Mouse (Mus musculus) midbrain, postnatal 0 days (tissue): ENCODE results near the gene Irf1. TPM values are rescaled to one million over a fixed set of nuclear protein-coding genes. Genes with fewer than 3 reads are reported as not detected.

Experiments
- ATAC-seq: fragments of 200-750 bp; cut with Nextera tagmentation; 2 replicates; pipeline ENCODE4 v1.8.0; 2017; ENCODE audit warnings: moderate number of reproducible peaks, mild to moderate bottlenecking, moderate TSS enrichment, moderate library complexity; ENCODE audit not compliant: low FRiP score
- DNase-seq: peaks from one replicate; pipeline ENCODE4 v3.0.0-alpha.2; 2015; ENCODE audit warnings: low spot score
- H3K27ac ChIP-seq: fragments of 300-500 bp; sonication (generic); 2 replicates; pipeline ENCODE4 v1.5.1; 2014; ENCODE audit warnings: low read depth, mild to moderate bottlenecking, low read length, mixed read lengths
- H3K27me3 ChIP-seq: fragments of 300-500 bp; sonication (generic); 2 replicates; pipeline ENCODE4 v1.6.1; 2014; ENCODE audit warnings: low read length, control low read depth, mixed read lengths; ENCODE audit not compliant: insufficient read depth
- H3K36me3 ChIP-seq: fragments of 300-500 bp; sonication (generic); 2 replicates; pipeline ENCODE4 v1.6.1; 2014; ENCODE audit warnings: low read length, control low read depth, mixed read lengths; ENCODE audit not compliant: insufficient read depth
- H3K4me1 ChIP-seq: fragments of 300-500 bp; sonication (generic); 2 replicates; pipeline ENCODE4 v1.6.1; 2014; ENCODE audit warnings: mild to moderate bottlenecking, control low read depth, antibody characterized with exemption, low read length, mixed read lengths; ENCODE audit not compliant: insufficient read depth
- H3K4me2 ChIP-seq: fragments of 300-500 bp; sonication (generic); 2 replicates; pipeline ENCODE4 v1.6.1; 2014; ENCODE audit warnings: low read depth, mild to moderate bottlenecking, low read length, mixed read lengths; ENCODE audit not compliant: poor library complexity, severe bottlenecking
- H3K4me3 ChIP-seq: fragments of 300-500 bp; sonication (generic); 2 replicates; pipeline ENCODE4 v1.5.1; 2014; ENCODE audit warnings: low read depth, mild to moderate bottlenecking, low read length, moderate library complexity
- H3K9ac ChIP-seq: fragments of 300-500 bp; sonication (generic); replicated peaks from 2 replicates; pipeline ENCODE4 v1.6.1; 2014; ENCODE audit warnings: mild to moderate bottlenecking, low read length, moderate library complexity, mixed read lengths; ENCODE audit not compliant: poor library complexity, severe bottlenecking
- H3K9me3 ChIP-seq: fragments of 300-500 bp; sonication (generic); 2 replicates; pipeline ENCODE4 v1.6.1; 2016; ENCODE audit warnings: low read length, control low read depth
- CTCF ChIP-seq: IDR thresholded peaks from 2 replicates; pipeline ENCODE4 v1.5.1; 2016; ENCODE audit warnings: antibody characterized with exemption, mild to moderate bottlenecking
- WGBS: fragments of 180-500 bp; shearing (Covaris S2); extraction: QIAGEN DNeasy Blood & Tissue Kit; methylation state at CpG from one replicate; pipeline ENCODE4 v1.1.7; 2014; 5-methylcytosine and 5-hydroxymethylcytosine counted together
- polyA plus RNA-seq: library from polyadenylated mRNA; unstranded; fragments of >200 nt; fragmentation: Nextera tagmentation; extraction: Ambion mirVana; gene quantifications from 2 replicates; pipeline ENCODE4 v1.2.1, GENCODE M21; 2015
- total RNA-seq: library from RNA; depleted of rRNA; stranded (reverse); fragments of >200 nt; gene quantifications from 2 replicates; pipeline ENCODE4 v1.2.3, GENCODE M21; 2014; rRNA removed

Irf1 gene
- total RNA-seq, result 0.93 and 3.2 TPM in 2 replicates
- polyA plus RNA-seq, result 3.2 and 4.0 TPM in 2 replicates

DNA sequence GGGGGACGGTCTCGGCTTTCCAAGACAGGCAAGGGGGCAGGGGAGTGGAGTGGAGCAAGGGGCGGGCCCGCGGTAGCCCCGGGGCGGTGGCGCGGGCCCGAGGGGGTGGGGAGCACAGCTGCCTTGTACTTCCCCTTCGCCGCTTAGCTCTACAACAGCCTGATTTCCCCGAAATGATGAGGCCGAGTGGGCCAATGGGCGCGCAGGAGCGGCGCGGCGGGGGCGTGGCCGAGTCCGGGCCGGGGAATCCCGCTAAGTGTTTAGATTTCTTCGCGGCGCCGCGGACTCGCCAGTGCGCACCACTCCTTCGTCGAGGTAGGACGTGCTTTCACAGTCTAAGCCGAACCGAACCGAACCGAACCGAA is at the start of gene Irf1:
TSS of gene Irf1 (plus strand) at position 255 of the 365 bp plus-strand sequence.
- peak within 1 kb of the TSS; percentile 92 for H3K4me2 ChIP-seq
- 0 out of 2 replicates have a peak within 1 kb of the TSS, but pooled peaks have one; percentile 32 for H3K27ac ChIP-seq
- peak within 1 kb of the TSS; percentile 67 for H3K4me3 ChIP-seq
- WGBS, result under 1% methylated on average over 40 of the region's 40 CpGs
- peak; percentile 83 for DNase-seq
- H3K4me1 ChIP-seq, result peaks cover 5% of the 10 kb centered on the region; the same call in 1 of the 2 replicates
- H3K9ac ChIP-seq, result peak within 1 kb of the TSS; percentile 67
- H3K36me3 ChIP-seq, result no peaks in the 10 kb centered on the region
- 0 out of 2 replicates have a peak, but pooled peaks cover 6% of the 10 kb centered on the region for H3K27me3 ChIP-seq
- no peaks in the 10 kb centered on the region for H3K9me3 ChIP-seq
- TF ChIP-seq CTCF, result no peak
- peak; percentile 87 for ATAC-seq

DNA sequence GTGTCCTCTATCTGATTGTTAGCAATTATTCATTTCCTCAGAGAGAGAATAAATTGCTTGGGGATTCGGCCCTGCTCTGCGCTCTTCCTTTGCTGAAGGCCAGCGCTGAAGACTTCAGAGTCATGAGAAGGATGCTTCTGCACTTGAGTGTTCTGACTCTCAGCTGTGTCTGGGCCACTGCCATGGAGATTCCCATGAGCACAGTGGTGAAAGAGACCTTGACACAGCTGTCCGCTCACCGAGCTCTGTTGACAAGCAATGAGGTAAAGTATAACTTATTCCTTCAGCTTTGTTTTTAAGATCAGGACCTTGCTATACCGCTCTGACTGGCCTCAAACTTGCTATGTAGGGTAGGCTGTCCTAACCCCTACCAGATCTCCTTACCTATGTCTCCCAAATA is 49.1 kb upstream of the Irf1 start, which contains the start of gene Il5:
TSS of gene Il5 (plus strand) at position 80 of the 400 bp plus-strand sequence.
- no peak within 1 kb of the TSS for H3K9ac ChIP-seq
- WGBS, result 90% methylated on average over 6 of the region's 6 CpGs
- H3K4me2 ChIP-seq, result no peak within 1 kb of the TSS
- no peak for ATAC-seq
- no peaks in the 10 kb centered on the region for H3K27me3 ChIP-seq
- no peak for DNase-seq
- no peak for TF ChIP-seq CTCF
- H3K4me3 ChIP-seq, result no peak within 1 kb of the TSS
- H3K36me3 ChIP-seq, result no peaks in the 10 kb centered on the region
- H3K4me1 ChIP-seq, result no peaks in the 10 kb centered on the region
- no peaks in the 10 kb centered on the region for H3K9me3 ChIP-seq
- H3K27ac ChIP-seq, result no peak within 1 kb of the TSS

DNA sequence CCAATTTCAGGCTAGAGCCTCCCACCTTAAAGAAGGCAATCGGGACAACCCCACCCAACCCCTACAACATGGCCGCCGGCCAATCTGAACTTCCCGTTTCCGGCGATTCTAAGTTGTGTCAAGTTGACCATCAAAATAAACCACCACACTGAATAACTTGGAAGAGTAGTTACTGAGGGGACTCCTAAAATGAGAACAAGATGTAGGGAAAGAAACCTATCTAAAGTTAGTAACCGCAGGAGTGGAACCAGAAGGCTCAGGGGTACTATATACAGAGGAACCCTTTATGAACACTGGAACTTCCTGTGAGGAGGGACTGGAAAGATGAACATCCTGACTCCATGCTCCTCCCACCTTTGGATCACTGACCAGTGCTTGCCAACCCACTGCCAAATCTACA is 38.4 kb upstream of the Irf1 start:
- 96% methylated on average over 7 of the region's 7 CpGs for WGBS
- DNase-seq (no peak), ATAC-seq (no peak)
- no peaks in the 10 kb centered on the region for H3K27me3 ChIP-seq
- no peak overlapping the region for H3K27ac ChIP-seq
- no peak overlapping the region for H3K4me2 ChIP-seq
- no peaks in the 10 kb centered on the region for H3K9me3 ChIP-seq
- no peaks in the 10 kb centered on the region for H3K4me1 ChIP-seq
- no peak overlapping the region for H3K9ac ChIP-seq
- no peak for TF ChIP-seq CTCF
- H3K4me3 ChIP-seq, result no peak overlapping the region
- no peaks in the 10 kb centered on the region for H3K36me3 ChIP-seq

DNA sequence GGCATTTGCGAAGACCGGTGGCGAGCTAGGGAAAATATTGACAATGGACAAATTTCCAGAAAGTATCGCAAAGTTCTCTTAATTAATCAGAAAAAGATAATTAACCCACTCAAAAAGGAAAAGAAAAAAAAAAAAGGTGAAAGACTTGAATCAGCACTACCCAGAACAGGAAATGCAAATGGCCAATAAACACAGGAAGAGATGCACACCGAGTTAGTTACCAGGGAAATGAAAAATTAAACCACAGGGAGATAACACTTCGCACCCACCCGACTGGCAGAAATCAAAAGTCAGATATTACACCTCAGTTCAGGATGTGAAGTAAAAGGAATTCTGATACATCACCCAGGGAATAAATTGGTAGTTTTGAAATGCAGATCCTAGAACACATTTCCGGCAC is 37.6 kb upstream of the Irf1 start:
- H3K4me2 ChIP-seq, result no peak overlapping the region
- no peak overlapping the region for H3K9ac ChIP-seq
- no peaks in the 10 kb centered on the region for H3K36me3 ChIP-seq
- no peaks in the 10 kb centered on the region for H3K27me3 ChIP-seq
- H3K27ac ChIP-seq, result no peak overlapping the region
- WGBS, result 93% methylated on average over 8 of the region's 8 CpGs
- no peak for TF ChIP-seq CTCF
- ATAC-seq (no peak), DNase-seq (no peak)
- H3K4me3 ChIP-seq, result no peak overlapping the region
- H3K4me1 ChIP-seq, result no peaks in the 10 kb centered on the region
- H3K9me3 ChIP-seq, result no peaks in the 10 kb centered on the region

DNA sequence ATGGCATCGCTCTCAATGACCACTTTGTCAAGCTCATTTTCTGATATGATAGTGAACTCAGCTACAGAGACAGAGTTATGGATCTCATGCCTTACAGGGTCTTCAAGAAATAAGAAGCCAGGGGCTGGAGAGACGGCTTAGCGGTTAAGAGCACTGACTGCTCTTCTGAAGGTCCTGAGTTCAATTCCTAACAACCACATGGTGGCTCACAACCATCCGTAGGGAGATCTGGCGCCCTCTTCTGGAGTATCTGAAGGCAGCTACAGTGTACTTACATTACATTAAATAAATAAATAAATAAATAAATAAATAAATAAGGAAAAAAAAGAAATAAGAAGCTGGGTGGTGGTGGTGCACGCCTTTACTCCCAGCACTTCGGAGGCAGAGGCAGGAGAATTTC is 36.0 kb upstream of the Irf1 start:
- DNase-seq (no peak), ATAC-seq (no peak)
- no peak overlapping the region for H3K27ac ChIP-seq
- H3K27me3 ChIP-seq, result no peaks in the 10 kb centered on the region
- 89% methylated on average over 7 of the region's 7 CpGs for WGBS
- H3K9ac ChIP-seq, result no peak overlapping the region
- H3K9me3 ChIP-seq, result no peaks in the 10 kb centered on the region
- peak; percentile 24 for TF ChIP-seq CTCF
- no peak overlapping the region for H3K4me2 ChIP-seq
- no peak overlapping the region for H3K4me3 ChIP-seq
- H3K36me3 ChIP-seq, result no peaks in the 10 kb centered on the region
- no peaks in the 10 kb centered on the region for H3K4me1 ChIP-seq

DNA sequence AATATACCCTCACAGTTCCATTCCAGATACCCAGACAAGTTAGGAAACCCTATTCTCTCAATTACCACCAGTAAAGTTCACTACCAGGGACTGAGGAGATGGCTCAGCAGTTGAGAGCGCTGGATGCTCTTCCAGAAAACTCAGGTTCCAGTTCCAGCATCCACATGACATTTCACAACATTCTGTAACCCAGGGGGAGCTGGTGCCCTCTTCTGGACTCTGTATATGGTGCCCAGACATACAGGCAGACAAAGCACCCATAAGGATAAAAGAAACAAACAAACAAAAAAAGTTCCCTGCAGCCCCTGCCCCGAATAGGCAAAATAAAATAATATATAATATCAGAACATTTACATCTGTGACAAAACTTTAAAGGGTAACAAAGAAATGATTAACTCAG is 35.4 kb upstream of the Irf1 start:
- 80% methylated on average over 2 of the region's 2 CpGs for WGBS

More for the DNA sequence above, 35.4 kb upstream of the Irf1 start:
- Histone ChIP-seq H3K4me3 (no peak overlapping the region), H3K36me3 (no peaks in the 10 kb centered on the region), H3K9ac (no peak overlapping the region), H3K27ac (no peak overlapping the region), H3K9me3 (no peaks in the 10 kb centered on the region), H3K27me3 (no peaks in the 10 kb centered on the region), H3K4me2 (no peak overlapping the region), H3K4me1 (no peaks in the 10 kb centered on the region)
- no peak for DNase-seq
- no peak for ATAC-seq
- TF ChIP-seq CTCF, result no peak; the same call in 1 of the 2 replicates
